8 mouse cellular contexts compared by ENCODE assay signal in the genomic region with DNA sequence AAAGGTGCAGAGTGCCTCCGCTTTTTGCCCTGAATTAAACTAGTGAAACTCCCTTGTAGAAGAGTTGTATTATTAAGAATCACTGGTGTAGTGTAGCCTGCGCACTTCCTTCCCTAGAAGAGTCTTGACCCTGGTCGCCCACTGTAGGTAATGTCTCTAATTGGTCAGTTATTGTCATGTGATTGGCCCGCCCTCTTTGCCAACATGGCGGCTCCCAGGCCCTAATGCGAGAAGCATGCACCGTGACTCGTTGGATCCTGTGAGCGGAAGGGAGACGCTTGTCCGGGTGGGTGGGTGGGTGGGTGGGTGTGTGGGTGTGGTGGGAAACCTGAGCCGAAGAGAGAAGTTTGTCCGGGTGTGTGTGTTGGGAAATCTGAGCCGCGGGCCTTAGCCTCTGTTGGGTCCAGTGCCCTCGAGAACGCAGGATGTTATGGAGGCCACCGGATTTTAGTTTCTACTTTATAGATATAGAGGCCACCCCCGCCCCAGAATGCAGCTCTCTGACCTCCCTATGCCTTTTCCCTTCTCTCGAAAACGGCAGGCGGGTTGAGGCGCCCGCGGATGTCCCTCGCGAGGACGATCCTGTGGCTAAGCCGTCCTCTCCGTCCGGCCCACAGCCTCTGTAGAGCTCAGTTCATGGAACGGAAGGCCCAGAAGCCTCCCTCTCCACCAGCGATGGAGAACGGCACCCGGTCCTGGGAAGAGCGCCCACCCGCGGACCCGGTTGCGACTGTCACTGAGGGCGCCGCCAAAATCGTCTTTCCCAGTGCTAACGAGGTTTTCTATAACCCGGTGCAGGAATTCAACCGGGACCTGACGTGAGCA. TPM values are rescaled to one million over a fixed set of nuclear protein-coding genes. Genes with fewer than 3 reads are reported as not detected.
DNase-seq lines count a peak whose midpoint lies in the region; ATAC-seq lines count a peak whose summit lies in the region.

No protein-coding gene starts in this region.

- peak; percentile 68 for ATAC-seq in activated CD4-positive, CD25-positive, alpha-beta regulatory T cell, adult 4 months
- ATAC-seq in common myeloid progenitor, adult 5-6 weeks (replicated peaks; ENCODE audit: low read depth, poor library complexity, severe bottlenecking): peak; percentile 86
- peak; percentile 83 for ATAC-seq in inflammation-experienced regulatory T-cells, adult 6 months

- no peaks in the 10 kb centered on the region for H3K27me3 ChIP-seq in megakaryocyte, embryonic 14.5 days (replicated peaks)

- H3K4me1 ChIP-seq in megakaryocyte, embryonic 14.5 days: peaks cover 70% of the 10 kb centered on the region

- H3K9me3 ChIP-seq in megakaryocyte, embryonic 14.5 days: no peaks in the 10 kb centered on the region

- peak; percentile 80 for DNase-seq in gastrocnemius, adult 8-10 months (ENCODE audit: low spot score in 2 of 2)
- peak; percentile 83 to 94 for DNase-seq in left cerebral cortex, adult 9 months (ENCODE audit: low spot score in 2 of 2)
- peak; percentile 96 for DNase-seq in right cerebral cortex, postnatal 10 days (ENCODE audit: low spot score in 2 of 2)
- peak; percentile 87 to 88 for DNase-seq in urinary bladder, postnatal 36 days (ENCODE audit: low spot score in 2 of 2)

- peak overlapping the region; percentile 94 for H3K4me3 ChIP-seq in megakaryocyte, embryonic 14.5 days (replicated peaks)

- peaks cover 49% of the 10 kb centered on the region for H3K36me3 ChIP-seq in megakaryocyte, embryonic 14.5 days (replicated peaks; ENCODE audit: low read length)

RNA-seq across cellular contexts. Expression of a gene that starts 1.6 kb away (rescaled TPM):
- 10 to 100 TPM in 1 of 2 experiments, 1 to 10 TPM in 1; 9.4 to 12.5 TPM for polyA plus RNA-seq in activated CD4-positive, CD25-positive, alpha-beta regulatory T cell, adult 4 months (2017; shearing (Covaris generic))
- 46.5 and 55.3 TPM in 2 replicates for total RNA-seq in common myeloid progenitor, adult 5-6 weeks (2017)
- 10 to 100 TPM; 17.6 to 26.4 (median 20.7) TPM for total RNA-seq in gastrocnemius, adult 8-10 months (2022)
- 1 to 10 TPM; 9.2 to 9.5 (median 9.4) TPM for polyA plus RNA-seq in inflammation-experienced regulatory T-cells, adult 6 months (2017; shearing (Covaris generic))
- polyA plus RNA-seq in megakaryocyte, embryonic 14.5 days (2012; ENCODE audit: insufficient read depth, low replicate concordance): 144 and 266 TPM in 2 replicates

RNA-seq across cellular contexts. Expression of a gene that starts 3.2 kb away (rescaled TPM):
- 10 to 100 TPM; 32.6 to 49.8 TPM for polyA plus RNA-seq in activated CD4-positive, CD25-positive, alpha-beta regulatory T cell, adult 4 months (2017; shearing (Covaris generic))
- 85.0 and 102 TPM in 2 replicates for total RNA-seq in common myeloid progenitor, adult 5-6 weeks (2017)
- 10 to 100 TPM; 44.9 to 73.7 (median 53.5) TPM for total RNA-seq in gastrocnemius, adult 8-10 months (2022)
- 10 to 100 TPM; 28.0 to 61.1 (median 55.5) TPM for polyA plus RNA-seq in inflammation-experienced regulatory T-cells, adult 6 months (2017; shearing (Covaris generic))
- polyA plus RNA-seq in megakaryocyte, embryonic 14.5 days (2012; ENCODE audit: insufficient read depth, low replicate concordance): 107 and 120 TPM in 2 replicates

RNA-seq across cellular contexts. Expression of a gene that starts 12.0 kb away (rescaled TPM):
- 1 to 10 TPM in 1 of 2 experiments, under 1 TPM in 1; 0.85 to 1.2 TPM for polyA plus RNA-seq in activated CD4-positive, CD25-positive, alpha-beta regulatory T cell, adult 4 months (2017; shearing (Covaris generic))
- 38.8 and 47.8 TPM in 2 replicates for total RNA-seq in common myeloid progenitor, adult 5-6 weeks (2017)
- 1 to 10 TPM in 1 of 4 experiments, under 1 TPM in 3; 0.51 to 1.8 (median 0.57) TPM for total RNA-seq in gastrocnemius, adult 8-10 months (2022)
- 1 to 10 TPM in 2 of 3 experiments, under 1 TPM in 1; 0.20 to 2.7 (median 1.3) TPM for polyA plus RNA-seq in inflammation-experienced regulatory T-cells, adult 6 months (2017; shearing (Covaris generic))
- 347 and 510 TPM in 2 replicates for polyA plus RNA-seq in megakaryocyte, embryonic 14.5 days (2012; ENCODE audit: insufficient read depth, low replicate concordance)

RNA-seq across cellular contexts. Expression of a gene that starts 26.7 kb away (rescaled TPM):
- polyA plus RNA-seq in activated CD4-positive, CD25-positive, alpha-beta regulatory T cell, adult 4 months (2017; shearing (Covaris generic)): 10 to 100 TPM; 54.7 to 56.1 TPM
- total RNA-seq in common myeloid progenitor, adult 5-6 weeks (2017): 73.6 and 80.7 TPM in 2 replicates
- 1 to 10 TPM; 4.3 to 5.1 (median 4.5) TPM for total RNA-seq in gastrocnemius, adult 8-10 months (2022)
- polyA plus RNA-seq in inflammation-experienced regulatory T-cells, adult 6 months (2017; shearing (Covaris generic)): 10 to 100 TPM; 42.4 to 46.3 (median 45.8) TPM
- 106 and 333 TPM in 2 replicates for polyA plus RNA-seq in megakaryocyte, embryonic 14.5 days (2012; ENCODE audit: insufficient read depth, low replicate concordance)

RNA-seq across cellular contexts. Expression of a gene that starts 33.5 kb away (rescaled TPM):
- 10 to 100 TPM; 20.2 to 37.5 TPM for polyA plus RNA-seq in activated CD4-positive, CD25-positive, alpha-beta regulatory T cell, adult 4 months (2017; shearing (Covaris generic))
- 13.2 and 22.4 TPM in 2 replicates for total RNA-seq in common myeloid progenitor, adult 5-6 weeks (2017)
- under 1 TPM in 3 of 4 experiments, not detected in 1; 0.43 to 0.56 (median 0.48) TPM for total RNA-seq in gastrocnemius, adult 8-10 months (2022)
- polyA plus RNA-seq in inflammation-experienced regulatory T-cells, adult 6 months (2017; shearing (Covaris generic)): 10 to 100 TPM; 11.7 to 25.0 (median 21.7) TPM
- polyA plus RNA-seq in megakaryocyte, embryonic 14.5 days (2012; ENCODE audit: insufficient read depth, low replicate concordance): 2.7 and 19.7 TPM in 2 replicates

Comparison
In these comparisons a context has a peak if more than half of its experiments do, and no peak if none do; other contexts are left out.
1. Peak in every context shown above with its lines: DNase-seq, ATAC-seq and H3K4me3 ChIP-seq.
2. RNA of a gene that starts 1.6 kb away (polyA plus RNA-seq): 144 to 266 TPM in megakaryocyte, embryonic 14.5 days; 9.4 to 12.5 TPM in activated CD4-positive, CD25-positive, alpha-beta regulatory T cell, adult 4 months and 9.2 to 9.5 TPM in inflammation-experienced regulatory T-cells, adult 6 months; every median in the first group is over 10 times any median in the second.
3. RNA of a gene that starts 12.0 kb away (polyA plus RNA-seq): 347 to 510 TPM in megakaryocyte, embryonic 14.5 days; 0.20 to 2.7 TPM in inflammation-experienced regulatory T-cells, adult 6 months and 0.85 to 1.2 TPM in activated CD4-positive, CD25-positive, alpha-beta regulatory T cell, adult 4 months; every median in the first group is over 10 times any median in the second.